Mouse (Mus musculus) forebrain, embryonic 10.5 days (tissue): Measurements from ENCODE around the gene Dctn2. TPM values are rescaled to one million over a fixed set of nuclear protein-coding genes. Genes with fewer than 3 reads are reported as not detected.

ENCODE experiments used
- DNase-seq: peaks from one replicate; pipeline ENCODE4 v3.0.0-alpha.2; 2017; ENCODE audit warnings: low spot score; ENCODE audit errors: extremely low spot score
- H3K27ac ChIP-seq: fragments of 300-500 bp; sonication (generic); 2 replicates; pipeline ENCODE4 v1.5.1; 2016; ENCODE audit warnings: mild to moderate bottlenecking
- H3K27me3 ChIP-seq: fragments of 300-500 bp; sonication (generic); 2 replicates; pipeline ENCODE4 v1.6.1; 2016; ENCODE audit warnings: mild to moderate bottlenecking; ENCODE audit not compliant: poor library complexity, severe bottlenecking
- H3K36me3 ChIP-seq: fragments of 300-500 bp; sonication (generic); replicated peaks from 2 replicates; pipeline ENCODE4 v1.6.1; 2016; ENCODE audit warnings: mild to moderate bottlenecking, moderate library complexity
- H3K4me1 ChIP-seq: fragments of 300-500 bp; sonication (generic); 2 replicates; pipeline ENCODE4 v1.6.1; 2016
- H3K4me3 ChIP-seq: fragments of 300-500 bp; sonication (generic); 2 replicates; pipeline ENCODE4 v1.5.1; 2016; ENCODE audit warnings: mild to moderate bottlenecking, moderate library complexity
- H3K9me3 ChIP-seq: fragments of 300-500 bp; sonication (generic); 2 replicates; pipeline ENCODE4 v1.6.1; 2016; ENCODE audit warnings: mild to moderate bottlenecking, moderate library complexity
- WGBS: fragments of 180-500 bp; shearing (Covaris S2); methylation state at CpG from one replicate; pipeline ENCODE4 v1.1.7; 2016; 5-methylcytosine and 5-hydroxymethylcytosine counted together
- polyA plus RNA-seq: library from polyadenylated mRNA; unstranded; fragments of >200 nt; fragmentation: Nextera tagmentation; extraction: Ambion mirVana; gene quantifications from 2 replicates; pipeline ENCODE4 v1.2.1, GENCODE M21; 2016

Dctn2 gene
- polyA plus RNA-seq, 1 experiment from 2014 or later, result 206 TPM

DNA sequence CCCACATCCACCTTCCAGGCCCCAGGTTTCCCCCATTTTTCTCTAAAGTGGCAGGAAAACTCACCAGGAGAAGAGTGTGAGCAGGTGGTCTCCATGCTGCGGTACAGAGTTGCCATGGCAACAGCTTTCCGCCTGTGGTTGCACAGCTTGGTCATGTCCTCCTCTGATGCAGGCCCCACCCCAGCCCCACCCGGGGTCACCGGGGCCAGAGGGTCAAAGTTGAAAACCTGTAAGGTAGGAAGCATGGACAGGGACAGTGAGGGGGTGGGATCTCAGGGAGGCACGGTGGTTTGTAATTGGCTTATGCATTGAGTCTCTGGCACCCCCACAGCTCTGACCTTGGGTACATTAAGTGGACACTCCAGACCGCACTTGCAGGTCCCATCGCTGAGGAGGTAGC, 20.6 kb downstream of the Dctn2 start:
- peak overlapping the region; percentile 79 for H3K4me3 ChIP-seq
- DNase-seq, result no peak
- 66% methylated on average over 7 of the region's 7 CpGs for WGBS
- H3K4me1 ChIP-seq, result peaks cover 65% of the 10 kb centered on the region
- peaks cover 60% of the 10 kb centered on the region for H3K36me3 ChIP-seq
- no peaks in the 10 kb centered on the region for H3K27me3 ChIP-seq
- H3K9me3 ChIP-seq, result no peaks in the 10 kb centered on the region
- peak overlapping the region; percentile 97 for H3K27ac ChIP-seq

DNA sequence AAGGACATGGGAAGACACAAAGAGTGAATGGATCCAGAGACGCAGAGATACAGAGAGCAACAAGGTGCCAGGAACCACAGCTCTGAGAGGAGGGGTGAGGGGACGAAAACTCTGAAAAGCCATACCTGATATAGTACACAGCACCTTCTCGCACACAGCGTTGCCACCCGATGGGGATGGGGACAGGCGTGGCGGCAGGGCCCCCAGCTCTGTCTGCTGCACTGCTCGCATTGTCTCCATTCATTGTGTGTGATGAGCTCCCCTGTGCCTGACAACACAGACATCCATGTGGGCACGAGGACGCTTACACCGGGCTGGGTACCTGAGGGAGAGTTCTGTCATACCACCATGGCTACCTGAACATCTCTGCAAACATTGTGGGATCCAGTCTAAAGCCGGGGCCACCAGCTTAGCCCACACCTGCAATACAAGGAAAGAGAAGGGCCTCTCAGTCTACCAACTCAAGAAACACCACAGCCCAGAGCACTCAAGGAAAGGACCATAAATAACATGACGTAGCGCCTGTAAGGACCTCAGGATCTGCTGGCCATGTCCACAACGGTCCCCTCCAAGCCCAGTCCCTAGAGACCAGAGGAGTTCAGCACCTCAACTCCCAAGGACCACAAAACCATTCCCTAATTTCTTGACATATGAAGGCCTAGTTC, 21.2 kb downstream of the Dctn2 start:
- peaks cover 59% of the 10 kb centered on the region for H3K36me3 ChIP-seq
- peak overlapping the region; percentile 79 for H3K4me3 ChIP-seq
- peaks cover 72% of the 10 kb centered on the region for H3K4me1 ChIP-seq
- H3K9me3 ChIP-seq, result no peaks in the 10 kb centered on the region
- WGBS, result 84% methylated on average over 15 of the region's 15 CpGs
- H3K27ac ChIP-seq, result peak overlapping the region; percentile 97
- H3K27me3 ChIP-seq, result no peaks in the 10 kb centered on the region
- no peak for DNase-seq

DNA sequence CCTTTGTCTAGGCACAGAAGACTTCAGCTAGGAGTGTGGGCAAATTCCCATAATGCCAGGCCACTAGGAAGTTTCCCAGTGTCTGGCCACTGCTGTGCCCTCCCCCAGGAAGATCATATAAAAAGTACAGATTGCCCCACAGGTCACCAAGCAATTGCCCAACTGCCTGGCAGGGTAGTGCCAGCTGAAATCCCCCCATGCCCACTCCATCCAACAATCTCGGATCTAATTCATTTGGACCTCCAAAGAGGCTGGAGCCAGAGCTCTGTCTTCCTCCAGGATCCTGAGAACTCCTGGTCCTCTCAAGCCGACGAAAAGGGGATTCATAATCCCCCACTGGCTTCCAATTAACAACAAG, 21.7 kb downstream of the Dctn2 start:
- peaks cover 58% of the 10 kb centered on the region for H3K36me3 ChIP-seq
- peaks cover 75% of the 10 kb centered on the region for H3K4me1 ChIP-seq
- H3K4me3 ChIP-seq, result peak overlapping the region; percentile 79
- H3K9me3 ChIP-seq, result no peaks in the 10 kb centered on the region
- DNase-seq, result no peak
- peak overlapping the region; percentile 97 for H3K27ac ChIP-seq
- 2% methylated on average over 3 of the region's 3 CpGs for WGBS
- H3K27me3 ChIP-seq, result no peaks in the 10 kb centered on the region

DNA sequence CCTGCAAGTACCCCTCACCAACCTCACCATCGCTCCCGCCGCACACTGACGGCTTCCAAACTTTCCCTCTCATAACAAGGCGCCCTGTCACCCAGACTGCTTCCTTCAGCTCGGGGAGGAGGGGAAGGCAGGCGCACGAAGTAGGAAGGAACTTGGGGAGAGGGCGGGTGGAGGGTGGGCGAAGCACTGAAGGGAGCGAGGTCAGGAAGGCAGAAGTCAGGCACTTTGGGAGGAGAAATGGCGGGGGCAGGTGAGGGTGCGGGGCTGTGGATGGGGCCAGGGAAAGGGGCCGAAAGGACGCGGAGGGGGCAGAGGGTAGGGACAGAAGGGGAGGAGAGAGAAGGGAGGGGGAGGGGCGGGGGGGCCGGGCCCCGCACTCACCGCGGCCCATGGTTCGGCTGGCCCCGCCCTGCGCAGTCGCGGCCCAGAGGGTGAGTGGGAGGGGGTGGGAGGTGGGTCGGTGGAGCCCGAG, 22.2 kb downstream of the Dctn2 start:
- WGBS, result 1% methylated on average over 22 of the region's 28 CpGs
- Histone ChIP-seq H3K4me3 (peak overlapping the region; percentile 79), H3K9me3 (no peaks in the 10 kb centered on the region), H3K4me1 (peaks cover 75% of the 10 kb centered on the region), H3K36me3 (peaks cover 58% of the 10 kb centered on the region), H3K27ac (peak overlapping the region; percentile 97), H3K27me3 (no peaks in the 10 kb centered on the region)
- peak; percentile 66 for DNase-seq

DNA sequence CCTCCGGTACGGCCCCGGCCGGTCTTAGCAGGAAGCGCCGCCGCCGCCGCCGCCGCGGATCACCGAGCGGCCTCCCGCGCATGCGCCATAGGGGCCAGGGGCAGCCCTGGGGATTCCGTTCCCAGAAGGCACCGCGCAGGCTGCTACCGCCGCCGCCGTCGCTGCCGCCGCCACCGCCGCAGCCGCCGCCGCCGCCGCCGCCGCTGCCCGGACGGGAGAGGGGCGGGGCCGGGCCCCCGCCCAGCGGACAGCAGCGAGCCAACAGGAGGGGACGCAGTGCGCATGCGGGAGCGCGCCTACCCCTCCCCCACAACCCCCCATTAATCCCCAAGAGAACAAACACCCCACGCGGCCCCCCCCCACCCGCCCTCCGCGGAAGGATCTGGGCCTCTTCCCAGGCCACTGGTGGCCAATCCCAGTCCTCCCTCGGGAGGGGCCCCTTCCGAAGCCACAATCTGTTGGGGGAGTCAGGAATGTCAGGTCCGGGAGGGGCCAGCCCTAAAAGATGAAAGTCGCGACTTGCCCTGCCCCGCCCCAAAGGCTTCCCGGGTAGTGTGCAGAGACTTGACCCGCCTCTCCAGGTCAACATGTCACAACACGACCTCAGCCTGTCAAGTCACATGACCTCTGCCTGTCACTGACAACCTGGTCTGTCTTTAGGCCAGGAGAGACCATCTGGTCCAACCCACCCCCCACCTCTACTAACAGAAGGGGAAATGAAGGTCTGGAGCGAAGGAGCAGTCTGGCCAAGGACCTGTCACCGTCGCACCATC, 22.8 kb downstream of the Dctn2 start, which contains the start of gene Mbd6:
Gene Mbd6, minus strand, starts transcription at position 219 of the 773 bp plus-strand sequence.
- under 1% methylated on average over 39 of the region's 65 CpGs for WGBS
- Histone ChIP-seq H3K4me3 (peak within 1 kb of the TSS; percentile 79), H3K36me3 (peaks cover 58% of the 10 kb centered on the region), H3K9me3 (no peaks in the 10 kb centered on the region), H3K27me3 (no peaks in the 10 kb centered on the region), H3K27ac (peak within 1 kb of the TSS; percentile 97), H3K4me1 (peaks cover 75% of the 10 kb centered on the region)
- DNase-seq, result peak; percentile 88

DNA sequence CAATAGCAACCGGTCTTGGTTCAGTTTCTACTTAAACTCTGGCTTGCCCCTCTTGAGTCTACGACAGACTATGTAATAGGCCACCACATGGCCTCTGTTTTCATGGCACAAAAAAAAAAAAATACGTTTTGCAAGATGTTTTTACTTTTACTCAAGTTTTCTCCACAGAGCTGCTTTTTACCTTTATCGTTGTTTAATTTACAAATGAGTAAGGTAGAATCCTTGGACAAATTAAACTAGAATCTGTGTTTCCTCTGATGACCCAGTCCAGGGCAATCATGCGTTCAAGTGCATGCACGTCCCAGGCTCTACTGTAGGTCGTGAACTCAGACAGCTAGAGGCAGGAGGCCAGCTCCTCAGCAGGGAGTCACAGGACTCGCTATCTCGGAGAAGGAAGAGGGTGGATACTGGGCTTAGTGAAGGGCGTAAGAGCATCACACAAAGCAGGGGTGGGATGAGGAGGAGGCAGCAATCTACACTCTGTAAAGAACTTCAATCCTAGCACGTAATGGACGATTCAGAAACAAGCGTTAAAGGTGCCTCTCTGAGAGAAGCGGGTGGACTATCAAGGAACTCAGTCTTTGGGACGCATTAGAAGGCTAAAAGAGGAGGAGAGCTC, 23.5 kb downstream of the Dctn2 start:
- Histone ChIP-seq H3K9me3 (no peaks in the 10 kb centered on the region), H3K27ac (peak overlapping the region; percentile 97), H3K27me3 (no peaks in the 10 kb centered on the region), H3K4me3 (peak overlapping the region; percentile 79), H3K36me3 (peaks cover 58% of the 10 kb centered on the region), H3K4me1 (peaks cover 71% of the 10 kb centered on the region)
- 2% methylated on average over 15 of the region's 15 CpGs for WGBS
- DNase-seq, result peak; percentile 52

DNA sequence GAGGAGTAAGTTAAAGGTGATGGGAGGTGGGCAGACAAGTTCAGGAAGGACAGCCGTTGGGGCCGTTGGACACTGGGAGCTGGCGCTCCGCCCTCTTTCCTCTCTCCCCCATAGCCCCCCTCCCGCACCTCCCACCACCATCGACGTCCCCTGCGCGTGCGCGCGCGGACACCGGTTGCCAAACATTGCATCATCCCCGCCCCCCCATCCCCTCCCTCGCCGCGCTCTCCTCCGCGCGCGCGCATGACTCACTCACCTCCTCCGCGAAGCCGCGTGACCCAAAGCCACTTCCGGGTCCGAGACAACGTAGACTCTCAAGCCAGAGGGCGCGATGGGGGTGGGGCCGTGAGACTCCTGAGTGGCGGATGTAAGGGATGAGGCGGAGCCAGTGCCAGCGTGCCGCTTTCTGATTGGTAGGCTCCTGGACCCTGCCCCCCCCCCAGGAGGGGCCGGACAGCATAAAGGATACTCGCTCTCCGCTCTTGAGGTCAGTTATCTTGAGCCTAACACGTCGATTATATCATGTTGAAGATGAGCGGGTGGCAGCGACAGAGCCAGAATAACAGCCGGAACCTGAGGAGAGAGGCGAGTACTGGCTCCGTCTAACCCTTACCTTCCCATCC, 24.2 kb downstream of the Dctn2 start:
- no peaks in the 10 kb centered on the region for H3K27me3 ChIP-seq
- peak overlapping the region; percentile 79 for H3K4me3 ChIP-seq
- H3K27ac ChIP-seq, result peak overlapping the region; percentile 97
- DNase-seq, result peak; percentile 100
- peaks cover 63% of the 10 kb centered on the region for H3K4me1 ChIP-seq
- H3K9me3 ChIP-seq, result no peaks in the 10 kb centered on the region
- under 1% methylated on average over 47 of the region's 47 CpGs for WGBS
- peaks cover 58% of the 10 kb centered on the region for H3K36me3 ChIP-seq

- DNase-seq, result no peak
- H3K36me3 ChIP-seq, result peaks cover 58% of the 10 kb centered on the region
- H3K4me1 ChIP-seq, result peaks cover 55% of the 10 kb centered on the region
- peak overlapping the region; percentile 79 for H3K4me3 ChIP-seq
- no peaks in the 10 kb centered on the region for H3K27me3 ChIP-seq
- H3K27ac ChIP-seq, result peak overlapping the region; percentile 97
- 6% methylated on average over 19 of the region's 19 CpGs for WGBS
- no peaks in the 10 kb centered on the region for H3K9me3 ChIP-seq
Observed at GRCm38 (mm10) chr10:127290930-127291880, 25.0 kb downstream of the Dctn2 start.

DNA sequence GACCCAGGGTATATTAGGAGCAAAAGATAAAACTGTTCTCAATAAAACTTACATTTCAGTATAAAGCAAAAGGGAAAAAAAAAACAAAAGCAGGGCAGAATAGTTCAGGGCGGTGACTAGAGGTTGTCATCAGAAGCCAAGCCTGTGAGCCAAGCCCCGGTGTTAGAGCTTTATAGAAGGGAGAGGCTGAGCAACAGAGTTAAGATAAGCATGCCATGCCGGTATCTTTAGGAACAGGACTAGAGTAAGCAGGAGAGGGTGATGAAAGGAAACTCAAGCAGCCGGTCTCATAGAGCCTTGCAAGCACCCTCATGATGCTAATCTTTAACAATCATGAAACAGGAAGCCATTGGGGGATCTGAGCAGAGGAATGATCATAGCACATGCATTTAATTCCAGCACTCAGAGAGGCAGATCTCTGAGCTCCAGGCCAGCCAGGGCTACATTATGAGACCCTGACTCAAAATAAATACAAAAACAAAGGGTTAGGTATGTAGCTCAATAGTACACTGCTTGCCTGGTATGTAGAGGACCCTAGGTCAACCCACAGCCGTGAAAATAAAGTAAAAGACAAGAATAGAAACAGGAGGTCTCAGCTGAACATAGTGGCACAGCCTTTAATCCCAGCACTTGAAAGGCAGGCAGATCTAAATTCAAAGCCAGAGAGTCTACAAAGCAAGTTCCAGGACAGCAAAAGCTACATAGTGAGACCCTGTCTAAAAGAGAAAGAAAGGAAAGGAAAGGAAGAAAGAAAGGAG, 25.9 kb downstream of the Dctn2 start:
- Histone ChIP-seq H3K27ac (peak overlapping the region; percentile 97), H3K9me3 (no peaks in the 10 kb centered on the region), H3K27me3 (no peaks in the 10 kb centered on the region), H3K4me1 (peaks cover 47% of the 10 kb centered on the region), H3K36me3 (peaks cover 58% of the 10 kb centered on the region), H3K4me3 (peak overlapping the region; percentile 79)
- WGBS, result 66% methylated on average over 5 of the region's 5 CpGs
- DNase-seq, result no peak

DNA sequence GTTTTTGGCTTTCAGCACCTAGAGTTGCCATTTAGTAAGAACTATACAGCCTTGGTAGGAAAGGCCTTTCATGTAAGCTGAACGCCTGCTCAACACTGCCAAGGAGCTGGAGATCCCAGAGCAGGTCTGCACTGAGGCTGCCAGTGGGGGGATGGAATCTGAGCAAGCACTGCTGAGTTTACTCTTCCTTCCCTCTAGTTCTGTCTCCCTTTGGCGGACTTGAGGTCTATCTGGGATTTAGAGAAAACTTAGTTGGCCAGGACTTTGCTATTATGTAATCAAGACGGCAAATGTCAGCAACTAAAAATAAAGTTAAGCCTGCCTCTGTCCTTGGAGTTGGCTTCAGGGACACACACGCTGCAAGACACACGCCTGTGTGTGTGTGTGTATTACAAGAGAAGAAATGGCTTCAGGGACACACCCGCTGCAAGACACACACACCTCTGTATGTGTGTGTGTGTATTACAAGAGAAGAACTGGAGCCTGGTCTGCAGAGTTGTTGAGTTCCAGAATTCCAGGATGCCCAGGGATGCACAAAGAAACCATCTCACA, 26.9 kb downstream of the Dctn2 start:
- H3K4me1 ChIP-seq, result peaks cover 37% of the 10 kb centered on the region
- no peak overlapping the region for H3K27ac ChIP-seq
- H3K36me3 ChIP-seq, result peaks cover 61% of the 10 kb centered on the region
- H3K9me3 ChIP-seq, result no peaks in the 10 kb centered on the region
- no peaks in the 10 kb centered on the region for H3K27me3 ChIP-seq
- 85% methylated on average over 6 of the region's 6 CpGs for WGBS
- H3K4me3 ChIP-seq, result no peak overlapping the region
- no peak for DNase-seq

- 89% methylated on average over 3 of the region's 3 CpGs for WGBS
- DNase-seq, result no peak
- peaks cover 35% of the 10 kb centered on the region for H3K4me1 ChIP-seq
- no peak overlapping the region for H3K4me3 ChIP-seq
- no peak overlapping the region for H3K27ac ChIP-seq
- peaks cover 67% of the 10 kb centered on the region for H3K36me3 ChIP-seq
- no peaks in the 10 kb centered on the region for H3K9me3 ChIP-seq
- no peaks in the 10 kb centered on the region for H3K27me3 ChIP-seq
Observed at GRCm38 (mm10) chr10:127293590-127294113, 27.5 kb downstream of the Dctn2 start.
